Mouse (Mus musculus) Muller cell, postnatal 12 days (primary cell): ENCODE measurements around the gene Snrpe.

Experiments
- DNase-seq: peaks from one replicate; pipeline ENCODE4 v3.0.0-alpha.2; 2015; ENCODE audit errors: inconsistent ontology term

The Snrpe gene

GRCm38 (mm10) chr1:133609771-133610502 is at the start of gene Snrpe:
Snrpe (minus strand) TSS chr1:133610291.
- DNase-seq = peak; percentile 97

- no peak for DNase-seq
Measured at GRCm38 (mm10) chr1:133658878-133659277, 48.8 kb upstream of the Snrpe start.

- no peak for DNase-seq
Measured at GRCm38 (mm10) chr1:133656811-133657210, 46.7 kb upstream of the Snrpe start.

GRCm38 (mm10) chr1:133653033-133653432 is 42.9 kb upstream of the Snrpe start:
- no peak for DNase-seq

- DNase-seq = no peak
Measured at GRCm38 (mm10) chr1:133650288-133651055, 40.4 kb upstream of the Snrpe start.

- DNase-seq = no peak
Measured at GRCm38 (mm10) chr1:133645652-133646051, 35.6 kb upstream of the Snrpe start.

- no peak for DNase-seq
Measured at GRCm38 (mm10) chr1:133641163-133641562, 31.1 kb upstream of the Snrpe start.

- DNase-seq = no peak
Measured at GRCm38 (mm10) chr1:133638517-133638916, 28.4 kb upstream of the Snrpe start.

- no peak for DNase-seq
Measured at GRCm38 (mm10) chr1:133632168-133632567, 22.1 kb upstream of the Snrpe start.

GRCm38 (mm10) chr1:133625052-133625451 is 15.0 kb upstream of the Snrpe start:
- DNase-seq = no peak

- DNase-seq = no peak
Measured at GRCm38 (mm10) chr1:133618311-133618710, 8.2 kb upstream of the Snrpe start.

GRCm38 (mm10) chr1:133617908-133618307 is 7.8 kb upstream of the Snrpe start:
- DNase-seq = no peak

- DNase-seq = no peak
Measured at GRCm38 (mm10) chr1:133613817-133614216, 3.7 kb upstream of the Snrpe start.

GRCm38 (mm10) chr1:133611436-133611835 is 1.3 kb upstream of the Snrpe start:
- DNase-seq = no peak

- no peak for DNase-seq
Measured at GRCm38 (mm10) chr1:133610601-133611000, 510 bp upstream of the Snrpe start.

- DNase-seq = no peak
Measured at GRCm38 (mm10) chr1:133603174-133603573, 6.9 kb downstream of the Snrpe start.

- peak; percentile 58 for DNase-seq
Measured at GRCm38 (mm10) chr1:133596298-133597007, 13.6 kb downstream of the Snrpe start.

GRCm38 (mm10) chr1:133585995-133586537 is 24.0 kb downstream of the Snrpe start:
- DNase-seq = no peak

- no peak for DNase-seq
Measured at GRCm38 (mm10) chr1:133571293-133571692, 38.8 kb downstream of the Snrpe start.
